Mouse (Mus musculus) liver, postnatal 0 days (tissue): ENCODE measurements at regions not wholly inside any gene's neighbourhood (a gene's known extent, or its start where the extent isn't known, plus 50 kb on each side); places are given as distances from the start of the nearest gene placed in this dataset.

Source experiments
- ATAC-seq: fragments of 200-750 bp; cut with Nextera tagmentation; 2 replicates; pipeline ENCODE4 v1.8.0; 2017; ENCODE audit warnings: mild to moderate bottlenecking, moderate library complexity
- DNase-seq: peaks from one replicate; pipeline ENCODE4 v3.0.0-alpha.2; 2016
- H3K27ac ChIP-seq: fragments of 300-500 bp; sonication (generic); 2 replicates; pipeline ENCODE4 v1.5.1; 2014; ENCODE audit warnings: antibody characterized with exemption, moderate library complexity, mild to moderate bottlenecking, low read depth
- H3K27me3 ChIP-seq: fragments of 300-500 bp; sonication (generic); 2 replicates; pipeline ENCODE4 v1.6.1; 2014; ENCODE audit warnings: low read length, control low read depth, mixed read lengths; ENCODE audit not compliant: insufficient read depth
- H3K36me3 ChIP-seq: fragments of 300-500 bp; sonication (generic); replicated peaks from 2 replicates; pipeline ENCODE4 v1.6.1; 2014; ENCODE audit warnings: mild to moderate bottlenecking, control low read depth, low read length, moderate library complexity, mixed read lengths; ENCODE audit not compliant: insufficient read depth
- H3K4me1 ChIP-seq: fragments of 300-500 bp; sonication (generic); 2 replicates; pipeline ENCODE4 v1.6.1; 2014; ENCODE audit warnings: antibody characterized with exemption, mild to moderate bottlenecking, control low read depth; ENCODE audit not compliant: insufficient read depth
- H3K4me2 ChIP-seq: fragments of 300-500 bp; sonication (generic); 2 replicates; pipeline ENCODE4 v1.6.1; 2014; ENCODE audit warnings: low read depth, mild to moderate bottlenecking, low read length, moderate library complexity, mixed read lengths
- H3K4me3 ChIP-seq: fragments of 300-500 bp; sonication (generic); 2 replicates; pipeline ENCODE4 v1.5.1; 2014; ENCODE audit warnings: low read depth, low read length
- H3K9ac ChIP-seq: fragments of 300-500 bp; sonication (generic); replicated peaks from 2 replicates; pipeline ENCODE4 v1.6.1; 2014; ENCODE audit warnings: mild to moderate bottlenecking, moderate library complexity
- H3K9me3 ChIP-seq: fragments of 300-500 bp; sonication (generic); 2 replicates; pipeline ENCODE4 v1.6.1; 2016; ENCODE audit warnings: mild to moderate bottlenecking, control low read depth, low read length, mixed read lengths
- CTCF ChIP-seq: sonication (generic); IDR thresholded peaks from 2 replicates; pipeline ENCODE4 v1.5.1; 2016; ENCODE audit warnings: antibody characterized with exemption, low read depth
- EP300 ChIP-seq: IDR thresholded peaks from 2 replicates; pipeline ENCODE4 v1.6.1; 2016; ENCODE audit warnings: antibody characterized with exemption, low read depth, mild to moderate bottlenecking
- WGBS: fragments of 180-500 bp; shearing (Covaris S2); extraction: QIAGEN DNeasy Blood & Tissue Kit; methylation state at CpG from one replicate; pipeline ENCODE4 v1.1.7; 2014; ENCODE audit not compliant: insufficient replicate concordance; 5-methylcytosine and 5-hydroxymethylcytosine counted together

DNA sequence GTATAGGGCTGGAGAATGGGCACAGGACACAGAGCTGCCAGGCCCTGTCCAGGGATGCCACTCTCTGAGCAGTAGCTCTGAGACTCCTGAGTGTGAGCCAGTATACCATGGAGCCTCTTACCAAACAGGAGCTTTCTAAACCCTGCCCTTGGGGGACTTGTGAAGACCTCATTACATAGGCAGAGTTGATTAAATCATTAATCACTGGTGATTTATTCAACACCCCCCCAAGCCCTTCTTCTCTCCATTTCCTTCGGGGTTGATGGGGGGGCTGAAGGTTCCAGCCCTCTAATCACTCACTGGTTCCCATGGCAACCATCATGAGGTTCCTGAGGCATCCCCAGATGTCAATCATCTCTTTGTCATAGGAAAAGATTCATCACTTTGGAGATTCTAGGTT is 81.0 kb upstream of the Plekha5 start:
- Histone ChIP-seq H3K9ac (no peak overlapping the region), H3K4me1 (0 out of 2 replicates have a peak, but pooled peaks cover 3% of the 10 kb centered on the region), H3K36me3 (no peaks in the 10 kb centered on the region), H3K9me3 (no peaks in the 10 kb centered on the region), H3K4me3 (no peak overlapping the region), H3K27me3 (no peaks in the 10 kb centered on the region), H3K4me2 (no peak overlapping the region), H3K27ac (no peak overlapping the region)
- DNase-seq (no peak), ATAC-seq (no peak)
- TF ChIP-seq EP300 (no peak), CTCF (no peak)
- whole genome bisulfite sequencing = 61% methylated on average over 1 of the region's 1 CpGs

DNA sequence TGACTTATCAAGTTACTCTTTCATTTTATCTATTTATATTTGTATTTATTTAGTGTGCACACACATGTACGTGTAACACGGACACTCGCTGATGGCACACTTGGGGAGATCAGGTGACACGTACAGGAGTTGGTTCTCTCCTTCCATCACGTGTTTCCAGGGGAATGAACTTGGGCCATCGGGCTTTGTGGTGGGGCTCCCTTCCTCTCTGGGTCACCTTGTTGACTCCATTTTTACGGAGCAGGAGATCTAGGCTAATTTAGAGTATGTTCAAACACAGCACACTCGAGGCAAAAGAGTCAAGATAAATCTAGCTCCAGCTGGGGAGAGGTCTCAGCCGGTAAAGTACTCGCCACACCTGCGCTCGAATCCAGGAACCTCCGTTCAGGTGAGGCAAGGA is 84.1 kb upstream of the Plekha5 start:
- Histone ChIP-seq H3K36me3 (no peaks in the 10 kb centered on the region), H3K9ac (no peak overlapping the region), H3K9me3 (no peaks in the 10 kb centered on the region), H3K4me3 (no peak overlapping the region), H3K27ac (no peak overlapping the region), H3K4me2 (no peak overlapping the region), H3K4me1 (peaks cover 3% of the 10 kb centered on the region; the same call in 1 of the 2 replicates), H3K27me3 (no peaks in the 10 kb centered on the region)
- ATAC-seq = no peak
- 72% methylated on average over 13 of the region's 13 CpGs for WGBS
- no peak for TF ChIP-seq CTCF
- TF ChIP-seq EP300 = no peak
- no peak for DNase-seq

DNA sequence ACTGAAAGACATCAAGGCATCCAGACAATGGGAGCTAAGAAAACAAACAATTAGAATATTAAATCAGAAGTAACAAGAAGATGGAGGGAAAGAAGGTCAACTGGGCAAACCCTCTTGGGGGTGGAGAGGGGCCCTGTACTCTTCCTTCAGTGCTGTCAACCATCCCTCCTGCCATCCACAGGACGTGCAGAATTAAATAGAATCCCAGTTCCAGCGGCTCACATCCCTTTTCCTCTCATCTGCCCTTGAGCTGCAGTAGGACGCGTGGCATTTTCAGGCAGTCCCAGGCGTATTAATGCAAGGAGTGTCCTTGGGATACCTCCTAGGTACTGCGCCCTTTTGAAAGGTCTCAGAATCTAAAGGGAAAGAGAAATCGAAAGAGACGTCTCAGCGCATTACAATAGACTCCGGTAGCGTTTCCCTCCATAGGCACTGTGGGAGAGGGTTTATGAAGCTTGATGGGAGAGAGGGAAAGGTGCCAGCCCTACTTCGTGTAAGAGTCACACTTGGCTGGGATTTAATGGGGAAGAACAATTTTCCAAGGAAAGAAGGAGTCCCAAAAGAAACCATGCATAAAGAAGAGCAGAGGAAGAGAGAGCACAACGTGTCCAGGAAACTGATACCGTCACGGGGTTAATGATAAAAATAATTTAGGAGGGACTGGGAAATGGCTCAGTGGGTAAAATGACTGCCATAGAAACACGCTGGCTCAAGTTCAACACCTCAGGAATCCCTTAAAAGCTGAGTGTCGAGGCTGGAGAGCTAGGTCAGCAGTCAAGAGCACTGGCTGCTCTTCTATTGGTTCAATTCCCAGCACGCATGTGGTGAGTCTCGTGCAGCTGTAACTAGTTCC is 85.7 kb upstream of the Plekha5 start:
- H3K4me3 ChIP-seq = no peak overlapping the region
- WGBS = 46% methylated on average over 19 of the region's 19 CpGs
- H3K4me2 ChIP-seq = peak overlapping the region; percentile 38
- ATAC-seq (no peak), DNase-seq (no peak)
- no peak for TF ChIP-seq EP300
- TF ChIP-seq CTCF = no peak
- H3K27me3 ChIP-seq = no peaks in the 10 kb centered on the region
- no peaks in the 10 kb centered on the region for H3K36me3 ChIP-seq
- H3K27ac ChIP-seq = no peak overlapping the region
- peaks cover 3% of the 10 kb centered on the region; the same call in 1 of the 2 replicates for H3K4me1 ChIP-seq
- H3K9ac ChIP-seq = no peak overlapping the region
- no peaks in the 10 kb centered on the region for H3K9me3 ChIP-seq

DNA sequence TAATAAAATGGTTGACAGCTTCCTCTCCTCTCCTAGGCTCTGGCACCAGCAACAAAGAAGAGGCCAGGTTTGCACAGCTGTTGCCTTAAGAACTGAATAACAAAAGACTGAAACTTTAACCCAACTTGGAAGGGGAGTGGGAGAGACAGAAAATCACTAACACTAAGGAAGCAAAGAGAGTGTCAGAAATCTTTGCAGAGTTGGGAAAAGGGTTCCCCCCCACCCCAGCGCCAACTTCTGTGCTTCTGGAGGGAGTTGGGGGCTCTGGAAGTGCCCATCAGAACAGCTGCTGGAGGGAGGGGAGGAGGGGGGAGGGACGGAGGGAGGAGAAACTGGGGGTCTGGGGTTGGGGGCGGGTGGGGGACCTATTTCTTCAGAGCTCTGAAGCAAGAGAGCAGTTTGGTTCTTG is 86.8 kb upstream of the Plekha5 start:
- no peak for TF ChIP-seq CTCF
- TF ChIP-seq EP300 = no peak
- Histone ChIP-seq H3K9ac (no peak overlapping the region), H3K9me3 (no peaks in the 10 kb centered on the region), H3K27me3 (no peaks in the 10 kb centered on the region), H3K4me3 (no peak overlapping the region), H3K4me2 (no peak overlapping the region), H3K4me1 (peaks cover 3% of the 10 kb centered on the region; the same call in 1 of the 2 replicates), H3K27ac (no peak overlapping the region), H3K36me3 (no peaks in the 10 kb centered on the region)
- 32% methylated on average over 2 of the region's 3 CpGs for WGBS
- DNase-seq (no peak), ATAC-seq (no peak)

DNA sequence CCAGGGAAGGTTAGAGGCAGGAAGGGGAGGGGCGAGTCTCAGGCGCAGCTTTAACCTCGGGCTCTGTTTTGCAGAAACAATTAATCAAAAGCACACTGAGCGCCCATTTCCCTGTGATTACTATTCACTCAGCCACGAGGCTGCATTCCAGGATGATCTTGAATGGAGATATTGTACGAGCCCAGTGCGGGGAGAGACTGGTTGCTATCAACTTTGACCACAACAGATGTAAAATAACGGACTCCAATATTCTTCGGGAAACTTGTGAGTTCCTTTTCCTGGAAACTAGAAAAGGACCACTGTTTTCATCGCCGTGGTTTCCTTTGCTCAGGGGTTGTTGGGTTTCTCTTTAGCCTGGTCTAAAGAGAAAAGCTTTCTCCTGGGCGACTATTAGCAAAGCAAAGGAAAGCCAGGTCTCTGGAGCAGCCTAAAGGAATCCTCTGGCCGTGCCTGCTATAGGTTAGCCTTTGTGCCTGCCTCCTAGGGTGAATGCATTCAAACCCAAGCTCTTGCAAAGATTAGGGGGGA is 87.4 kb upstream of the Plekha5 start:
- Histone ChIP-seq H3K36me3 (no peaks in the 10 kb centered on the region), H3K4me1 (peaks cover 3% of the 10 kb centered on the region; the same call in 1 of the 2 replicates), H3K27me3 (no peaks in the 10 kb centered on the region), H3K9me3 (no peaks in the 10 kb centered on the region), H3K4me3 (no peak overlapping the region), H3K27ac (no peak overlapping the region), H3K4me2 (peak overlapping the region; percentile 32; the same call in 1 of the 2 replicates), H3K9ac (no peak overlapping the region)
- DNase-seq (no peak), ATAC-seq (no peak)
- TF ChIP-seq EP300 (no peak), CTCF (no peak)
- WGBS = 10% methylated on average over 13 of the region's 13 CpGs

DNA sequence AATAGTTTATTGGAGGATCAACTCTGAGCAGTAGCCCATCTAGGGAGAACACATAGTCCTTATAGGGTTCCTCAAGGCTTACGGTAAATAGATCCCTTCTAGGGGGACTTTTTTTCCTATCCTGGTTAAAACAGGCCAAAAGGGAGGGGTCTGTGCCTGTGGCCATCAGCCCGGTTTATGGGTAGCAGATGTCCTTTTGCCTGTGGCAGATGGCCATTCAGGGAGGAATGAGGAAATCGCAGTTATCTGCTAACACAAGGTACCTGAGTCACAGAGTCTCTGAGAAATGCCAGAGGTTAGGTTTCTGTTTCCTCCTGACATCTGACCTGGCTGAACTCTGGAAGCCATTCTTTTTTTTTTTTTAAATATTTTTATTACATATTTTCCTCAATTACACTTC is 90.5 kb upstream of the Plekha5 start:
- TF ChIP-seq EP300 = no peak
- no peak for TF ChIP-seq CTCF
- Histone ChIP-seq H3K4me2 (no peak overlapping the region), H3K4me3 (no peak overlapping the region), H3K9me3 (no peaks in the 10 kb centered on the region), H3K27me3 (no peaks in the 10 kb centered on the region), H3K27ac (no peak overlapping the region), H3K9ac (no peak overlapping the region), H3K36me3 (no peaks in the 10 kb centered on the region), H3K4me1 (no peaks in the 10 kb centered on the region; the same call in 1 of the 2 replicates)
- ATAC-seq (no peak), DNase-seq (no peak)
- WGBS = 75% methylated on average over 3 of the region's 3 CpGs
